Mouse (Mus musculus) ovary, postnatal 14 days (tissue): ENCODE results near the gene Csnk1e.

ENCODE experiments used
- DNase-seq: peaks from one replicate; pipeline ENCODE4 v3.0.0; 2022; ENCODE audit warnings: low spot score

The Csnk1e gene

GRCm38 (mm10) chr15:79393101-79393500 is 62.3 kb downstream of the Csnk1e start:
- DNase-seq, result no peak

DNA sequence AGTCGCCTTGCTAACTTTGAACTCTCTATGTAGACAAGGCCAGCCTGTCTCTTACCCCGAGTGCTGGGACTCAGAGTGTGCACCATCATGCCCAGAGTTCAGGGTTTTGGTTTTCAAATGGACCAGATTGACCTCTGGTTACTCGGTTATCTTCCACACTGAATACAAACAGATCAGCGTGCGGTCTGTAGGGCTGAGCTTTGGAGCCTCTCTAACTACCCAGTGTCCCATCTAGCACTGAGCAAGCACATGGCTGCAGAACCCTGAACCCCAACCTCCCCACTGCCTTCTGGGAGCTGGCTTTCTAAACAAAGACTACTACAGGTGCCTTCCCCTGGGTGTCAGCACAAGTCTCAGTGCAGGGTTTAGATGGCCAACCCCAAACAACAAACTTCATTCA is 62.8 kb downstream of the Csnk1e start:
- no peak for DNase-seq

DNA sequence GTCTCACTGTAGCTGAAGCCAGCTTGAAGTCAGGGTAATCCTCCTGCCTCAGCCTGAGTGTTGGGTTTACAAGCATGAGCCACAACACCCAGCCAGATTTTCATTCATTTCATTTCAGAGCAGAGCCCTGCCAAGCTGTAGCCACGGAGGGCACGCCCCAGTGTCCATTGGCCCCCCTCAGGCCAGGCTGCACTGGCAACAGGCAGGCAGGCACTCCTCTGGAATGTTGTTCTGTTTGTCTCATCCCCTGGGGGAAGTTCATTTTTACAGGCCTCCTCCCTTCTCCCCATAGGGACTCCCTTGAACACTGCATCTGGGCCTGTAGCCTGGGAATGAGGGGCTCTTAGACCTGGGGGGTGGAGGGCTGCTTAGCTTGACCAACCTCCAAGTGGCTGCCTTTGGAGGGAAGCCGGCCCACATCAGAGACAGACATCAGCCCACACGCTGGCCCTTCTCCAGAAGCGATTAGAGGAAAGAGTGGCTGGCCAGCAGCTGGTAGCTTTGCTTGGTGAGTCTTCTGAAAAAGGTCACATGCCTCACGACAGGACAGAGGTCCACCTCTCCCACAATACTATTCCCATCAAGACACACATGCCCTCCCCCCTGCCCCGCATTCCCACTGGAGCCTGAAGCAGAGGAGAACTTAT is 63.8 kb downstream of the Csnk1e start:
- DNase-seq, result peak; percentile 58

- no peak for DNase-seq
Measured at GRCm38 (mm10) chr15:79390434-79390833, 64.9 kb downstream of the Csnk1e start.

DNA sequence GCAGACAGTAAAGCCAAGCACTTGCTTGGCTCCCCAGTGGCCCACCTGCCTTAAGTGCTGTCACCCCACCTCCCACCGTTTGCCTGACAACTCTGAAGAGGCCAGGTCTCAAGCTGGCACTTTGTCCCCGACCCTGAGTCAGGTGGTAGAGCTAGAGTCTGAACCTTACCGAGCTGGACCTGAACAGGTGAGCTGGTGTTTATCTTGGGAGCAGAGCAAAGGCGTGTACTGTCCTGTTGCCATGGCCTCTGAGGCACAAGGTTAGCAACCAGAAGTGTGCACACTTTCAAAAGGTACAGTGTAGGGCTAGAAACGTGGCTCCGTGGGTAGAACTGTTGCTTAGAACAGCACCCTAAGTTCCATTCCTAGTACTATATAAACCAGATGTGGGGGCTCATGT is 67.2 kb downstream of the Csnk1e start:
- no peak for DNase-seq

- DNase-seq, result no peak
Measured at GRCm38 (mm10) chr15:79387611-79388010, 67.8 kb downstream of the Csnk1e start.

DNA sequence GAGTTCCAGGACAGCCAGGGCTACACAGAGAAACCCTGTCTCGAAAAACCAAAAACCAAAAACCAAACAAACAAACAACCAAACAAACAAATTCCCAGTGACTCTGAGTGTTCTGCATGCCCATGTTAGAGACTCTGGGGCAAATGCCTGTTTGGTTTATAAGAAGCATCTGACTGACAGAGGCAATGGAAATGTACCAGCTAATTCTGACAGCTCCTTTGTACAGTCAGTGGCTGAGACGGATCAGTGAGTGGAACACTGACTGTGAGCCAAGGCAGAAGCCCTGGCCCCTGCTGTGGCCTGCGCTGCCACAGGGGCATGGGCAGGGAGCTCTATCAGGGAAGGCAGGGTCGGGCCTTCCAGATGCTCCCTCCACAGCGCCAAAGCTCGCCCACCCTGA is 68.3 kb downstream of the Csnk1e start:
- DNase-seq, result no peak

DNA sequence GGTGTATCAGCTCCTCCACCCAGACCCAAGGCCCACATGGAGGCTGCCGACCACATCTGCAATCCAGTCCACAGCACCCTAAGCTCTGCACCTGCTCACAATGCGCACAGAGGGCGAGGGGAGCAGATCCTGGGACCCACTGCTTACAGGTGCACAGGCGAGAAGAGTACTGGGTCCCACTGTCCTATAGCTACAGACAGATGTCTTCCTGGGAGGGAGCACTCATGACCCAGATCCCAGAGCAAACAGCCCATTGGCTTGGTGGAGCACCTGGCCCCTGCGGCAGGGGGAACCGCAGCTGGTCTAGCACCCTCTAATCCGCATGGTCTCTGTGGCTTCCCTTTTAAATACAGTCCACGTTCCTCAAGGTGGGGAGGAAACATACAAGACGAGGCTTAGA is 73.7 kb downstream of the Csnk1e start:
- no peak for DNase-seq

DNA sequence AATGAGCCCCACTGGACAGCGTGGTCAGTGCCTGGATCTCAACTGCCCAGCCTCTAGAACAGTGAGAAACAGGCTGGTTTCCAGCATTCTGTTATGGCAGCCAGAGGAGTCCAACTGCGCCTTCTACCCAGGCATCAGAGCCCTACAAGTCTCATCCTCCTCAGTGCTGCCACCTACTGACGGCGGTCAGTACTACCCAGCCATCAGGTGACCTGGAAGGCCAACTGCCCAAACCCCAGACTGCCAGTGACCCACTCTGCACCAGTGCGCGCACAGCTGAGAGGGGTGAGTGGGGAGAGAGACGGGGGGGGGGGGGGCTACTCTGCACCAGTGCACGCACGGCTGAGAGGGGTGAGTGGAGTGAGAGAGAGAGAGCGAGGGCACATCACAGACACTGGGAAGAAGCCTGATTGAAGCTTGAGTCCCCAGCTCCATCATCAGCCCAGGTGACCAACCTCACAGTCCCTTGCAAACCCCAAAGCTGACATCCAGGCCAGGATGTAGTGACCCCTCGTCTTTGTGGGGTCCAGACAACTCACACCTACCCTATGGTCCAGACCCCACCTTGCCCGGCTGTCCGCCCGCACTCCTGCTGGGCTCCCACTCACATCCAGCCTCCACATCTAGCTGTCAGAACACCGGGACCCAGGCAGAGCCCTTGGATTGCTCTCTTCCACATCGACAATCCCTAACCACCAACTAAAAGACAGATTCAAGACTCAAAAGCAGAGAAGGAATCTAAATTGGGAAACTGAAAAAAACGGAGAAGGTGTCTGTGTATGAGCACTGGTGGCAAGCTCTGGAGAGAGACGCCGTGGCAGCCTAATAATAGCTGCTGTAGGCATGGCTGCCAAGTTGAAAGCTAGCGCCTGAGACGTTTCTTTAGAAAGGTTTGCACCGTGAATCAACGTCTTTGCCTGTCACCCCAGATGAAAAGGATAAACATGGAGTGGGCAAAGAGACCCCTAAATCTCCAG is 74.6 kb downstream of the Csnk1e start:
- peak; percentile 72 for DNase-seq

DNA sequence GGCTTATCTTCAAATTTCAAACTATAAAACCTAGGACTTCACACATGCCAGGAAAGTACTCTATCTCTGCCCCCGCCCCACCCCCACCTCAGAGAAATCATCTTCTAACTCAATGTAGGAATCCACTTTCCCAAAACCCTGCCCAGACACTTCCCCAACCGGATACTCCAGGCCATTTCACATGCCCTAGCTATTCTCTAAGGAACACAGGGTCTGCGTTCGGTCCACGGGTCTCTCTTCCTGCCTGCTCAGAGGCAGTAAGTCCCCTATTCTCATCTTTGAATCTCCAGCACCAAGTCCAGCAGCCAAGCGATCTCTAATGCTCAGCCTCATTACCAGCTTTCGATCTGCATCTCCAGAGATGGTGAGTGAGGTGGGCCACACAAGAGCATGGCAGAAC is 75.7 kb downstream of the Csnk1e start:
- DNase-seq, result no peak

DNA sequence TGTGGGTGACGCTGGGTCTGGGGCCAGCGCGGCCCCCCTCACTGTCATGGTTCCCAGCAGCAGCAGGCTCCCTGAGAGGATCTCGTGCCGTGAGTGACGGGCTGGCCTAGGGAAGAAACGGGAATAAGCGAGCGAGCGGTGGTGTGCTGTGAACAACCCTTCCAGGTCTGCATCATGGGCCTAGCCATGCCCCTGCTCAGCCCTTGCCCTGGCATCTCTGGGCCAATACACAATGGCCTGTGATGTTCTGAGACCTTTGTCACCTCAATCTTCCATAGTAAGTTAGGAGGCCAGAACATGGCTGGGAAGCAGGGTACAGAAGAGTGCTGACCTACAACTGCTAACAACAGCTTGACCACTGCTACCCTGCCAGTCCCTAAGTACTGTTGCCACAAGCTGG is 76.8 kb downstream of the Csnk1e start:
- DNase-seq, result no peak

DNA sequence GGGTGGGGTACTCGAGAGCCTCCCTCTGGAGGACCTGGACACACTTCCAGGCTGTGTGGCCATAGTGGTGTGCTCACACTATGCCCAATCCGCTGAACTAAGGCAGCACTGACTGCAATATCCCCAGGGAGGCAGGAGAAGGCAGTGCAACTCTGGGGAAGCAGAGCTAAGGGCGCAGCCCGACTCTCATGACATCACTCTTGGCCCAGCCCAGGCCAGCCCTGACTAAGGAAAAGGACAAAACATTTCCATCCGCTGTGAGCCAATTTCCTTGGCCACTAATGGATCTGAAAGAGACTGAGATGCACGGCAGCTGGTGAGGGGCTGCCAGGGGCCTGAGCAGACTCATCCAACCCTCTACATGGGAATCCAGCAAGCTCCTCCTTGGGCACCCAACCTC is 77.7 kb downstream of the Csnk1e start:
- peak; percentile 52 for DNase-seq

- DNase-seq, result no peak
Measured at GRCm38 (mm10) chr15:79374760-79375159, 80.6 kb downstream of the Csnk1e start.

- no peak for DNase-seq
Measured at GRCm38 (mm10) chr15:79370281-79370843, 85.0 kb downstream of the Csnk1e start.

- no peak for DNase-seq
Measured at GRCm38 (mm10) chr15:79369452-79370280, 85.7 kb downstream of the Csnk1e start.

DNA sequence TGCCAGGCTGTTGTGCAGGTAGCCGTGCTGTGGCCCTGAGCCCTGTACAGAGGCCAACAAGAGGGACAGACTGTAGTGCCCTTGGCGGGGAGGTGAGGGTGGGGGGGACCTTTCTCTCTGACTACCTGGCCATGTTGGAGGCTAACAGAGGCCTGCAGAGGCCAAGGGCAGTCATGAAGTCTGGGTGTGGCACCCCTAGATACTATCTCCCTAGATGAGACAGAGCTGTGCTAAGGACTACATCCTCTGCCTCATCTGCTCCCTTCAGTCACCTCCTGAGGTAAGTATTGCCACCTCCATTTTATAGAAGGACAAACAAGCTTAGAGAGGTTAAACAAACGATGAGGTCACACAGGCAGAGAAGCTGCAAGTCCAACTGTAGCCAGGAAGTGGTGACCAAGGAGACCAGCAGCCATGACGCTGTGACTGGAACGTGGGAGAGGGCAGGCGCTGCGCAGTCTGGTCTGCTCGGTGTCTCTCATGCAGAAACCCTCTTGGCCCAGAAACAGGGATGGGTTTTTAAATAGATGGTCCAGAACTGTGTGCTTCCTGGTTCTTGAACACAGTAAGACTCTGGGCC is 86.4 kb downstream of the Csnk1e start:
- DNase-seq, result no peak

DNA sequence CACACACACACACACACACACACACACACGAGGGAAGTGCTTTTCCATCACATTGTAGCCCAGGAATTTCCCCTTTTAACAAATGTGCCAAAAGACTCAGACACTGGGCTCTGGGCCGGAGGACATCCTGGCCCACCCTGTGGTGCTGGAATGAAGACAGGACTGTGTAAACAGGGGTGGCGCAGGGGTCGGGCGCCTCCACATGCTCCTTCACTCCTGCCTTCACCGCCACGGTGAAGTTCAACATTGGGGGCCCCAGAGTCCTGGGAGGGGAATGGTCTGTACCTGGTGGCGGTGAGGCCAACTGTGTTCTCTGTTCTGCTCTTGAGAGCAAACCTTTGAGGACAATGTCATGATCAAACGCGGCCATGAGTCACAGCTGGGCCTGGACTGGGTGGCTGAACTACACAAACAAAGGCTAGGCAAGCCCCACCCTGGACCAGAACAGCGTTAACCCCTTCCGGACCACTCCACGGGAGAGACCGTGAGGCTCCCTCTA is 87.0 kb downstream of the Csnk1e start:
- DNase-seq, result no peak
